Mouse (Mus musculus): ENCODE results near the gene Rhox7b.
"Not testable (repeated sequence)": the region's sequence is repeated elsewhere in the genome, so short reads cannot be mapped to it uniquely, and the experiment has no call there.

The Rhox7b gene

GRCm38 (mm10) chrX:37897132-37897531 is at the start of gene Rhox7b:
TSS of gene Rhox7b (minus strand) at chrX:37897232.
- not testable (repeated sequence) for ATAC-seq (ENCODE audit: insufficient number of reproducible peaks, low FRiP score, low TSS enrichment)

DNA sequence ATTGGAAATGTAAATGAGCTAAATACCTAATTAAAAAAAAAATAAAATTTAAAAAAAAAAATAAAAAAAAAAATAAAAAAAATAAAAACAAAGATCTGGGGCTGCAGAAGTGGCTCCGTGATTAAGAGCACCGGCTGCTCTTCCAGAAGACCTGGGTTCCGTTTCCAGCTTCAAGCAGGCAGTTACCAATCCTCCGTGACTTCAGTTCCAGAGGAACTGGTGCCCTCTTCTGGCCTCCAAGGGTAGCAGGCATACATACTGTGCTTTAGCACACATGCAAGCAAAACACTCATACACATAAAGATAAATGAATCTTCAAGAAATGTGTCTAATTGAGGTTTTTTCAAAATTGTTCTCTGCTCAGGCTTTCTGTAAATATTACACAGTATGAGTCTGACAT is 19.3 kb upstream of the Rhox7b start:
- no peak for ATAC-seq (ENCODE audit: insufficient number of reproducible peaks, low FRiP score, low TSS enrichment)

GRCm38 (mm10) chrX:37908581-37908980 is 11.5 kb upstream of the Rhox7b start:
- no peak for ATAC-seq (ENCODE audit: insufficient number of reproducible peaks, low FRiP score, low TSS enrichment)

- ATAC-seq (ENCODE audit: insufficient number of reproducible peaks, low FRiP score, low TSS enrichment) = no peak
Measured at GRCm38 (mm10) chrX:37903727-37904126, 6.7 kb upstream of the Rhox7b start.

DNA sequence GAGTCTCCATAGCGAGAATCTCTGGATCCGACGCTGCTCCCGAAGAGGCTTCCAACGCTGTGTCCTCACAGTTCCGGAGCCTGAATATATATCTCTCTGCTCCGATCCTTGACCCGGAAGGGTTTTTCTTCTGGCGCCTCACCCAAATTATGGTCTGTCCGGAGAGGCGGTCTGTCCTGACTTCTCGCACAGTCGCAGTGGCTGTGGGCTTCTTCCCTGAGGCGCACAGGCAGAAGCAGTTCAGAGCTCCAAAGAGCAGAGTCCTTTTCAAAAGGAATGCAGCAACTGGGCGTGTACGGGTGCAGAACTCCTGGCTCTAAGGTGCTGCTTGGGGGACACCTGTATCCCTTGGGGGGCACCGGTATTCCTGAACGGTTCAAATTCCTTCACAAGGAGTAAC is 4.6 kb upstream of the Rhox7b start, which contains the start of gene Rhox9:
Gene Rhox9 (minus strand): TSS at position 101 of the 400 bp plus-strand sequence.
- ATAC-seq (ENCODE audit: insufficient number of reproducible peaks, low FRiP score, low TSS enrichment) = not testable (repeated sequence)

DNA sequence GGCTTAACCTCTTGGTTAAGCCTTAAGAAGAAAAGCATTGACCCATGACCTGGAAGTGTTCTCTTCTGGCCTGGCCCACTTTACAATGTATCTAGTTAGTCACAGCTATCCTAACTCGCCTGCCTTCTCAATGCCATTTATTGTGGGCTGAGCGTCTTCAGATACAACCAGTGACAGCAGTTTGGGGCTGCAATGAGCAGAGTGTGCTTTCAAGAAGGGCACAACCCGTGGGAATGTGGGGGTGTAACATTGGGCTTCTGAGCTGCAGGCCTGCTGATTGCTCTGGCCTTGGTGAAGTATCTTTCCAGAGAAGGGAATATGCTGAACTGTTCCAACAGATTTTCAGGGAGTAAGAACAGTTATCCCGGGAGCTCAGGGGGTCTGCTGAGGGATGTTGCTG is 18.2 kb downstream of the Rhox7b start, which contains the start of gene Rhox8:
Gene Rhox8 (minus strand): TSS at position 101 of the 400 bp plus-strand sequence.
- ATAC-seq (ENCODE audit: insufficient number of reproducible peaks, low FRiP score, low TSS enrichment) = no peak

DNA sequence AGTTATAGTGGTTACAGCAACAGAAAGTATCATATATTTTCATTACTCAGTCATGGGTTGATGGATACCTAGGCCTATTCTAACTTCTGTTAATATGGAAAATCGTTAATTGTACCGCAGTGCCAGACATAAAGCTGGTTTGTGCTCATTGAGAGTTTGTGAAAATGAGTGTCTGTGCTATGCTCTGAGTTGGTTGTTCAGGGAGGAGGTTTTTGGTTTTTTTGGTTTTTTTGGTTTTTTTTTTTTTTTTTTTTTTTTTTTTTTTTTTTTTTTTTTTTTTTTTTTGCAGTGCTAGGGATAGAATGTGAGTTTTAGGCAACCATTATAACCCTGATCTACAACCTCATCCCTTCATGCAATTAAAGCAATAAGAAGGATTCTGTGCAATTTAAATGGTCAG is 25.4 kb downstream of the Rhox7b start:
- no peak for ATAC-seq (ENCODE audit: insufficient number of reproducible peaks, low FRiP score, low TSS enrichment)

Measured in cerebellum, adult (tissue).